Mouse (Mus musculus) kidney, adult 2 months (tissue): ENCODE measurements around the gene Rps6ka3.

ENCODE experiments used
- CTCF ChIP-seq: fragments of 200-500 bp; conservative IDR thresholded peaks from 2 replicates; pipeline ENCODE4 v1.5.1; 2011; ENCODE audit warnings: low read depth, mild to moderate bottlenecking, control low read depth, low read length, moderate library complexity, mixed read lengths; ENCODE audit not compliant: insufficient read depth, insufficient read length
- POLR2A ChIP-seq: fragments of 200-500 bp; IDR thresholded peaks from one replicate; pipeline ENCODE4 v1.6.1; 2011; ENCODE audit warnings: low read depth, low read length, control low read depth

GRCm38 (mm10) chrX:159387105-159387504 lies 177.0 kb downstream of the Rps6ka3 start:
- TF ChIP-seq POLR2A, result no peak
- no peak for TF ChIP-seq CTCF
